Mouse (Mus musculus) urinary bladder, postnatal 14 days (tissue): ENCODE measurements at regions not wholly inside any gene's neighbourhood (a gene's known extent, or its start where the extent isn't known, plus 50 kb on each side); places are given as distances from the start of the nearest gene placed in this dataset.

Experiments used
- DNase-seq: peaks from one replicate; pipeline ENCODE4 v3.0.0; 2021; ENCODE audit warnings: low spot score

DNA sequence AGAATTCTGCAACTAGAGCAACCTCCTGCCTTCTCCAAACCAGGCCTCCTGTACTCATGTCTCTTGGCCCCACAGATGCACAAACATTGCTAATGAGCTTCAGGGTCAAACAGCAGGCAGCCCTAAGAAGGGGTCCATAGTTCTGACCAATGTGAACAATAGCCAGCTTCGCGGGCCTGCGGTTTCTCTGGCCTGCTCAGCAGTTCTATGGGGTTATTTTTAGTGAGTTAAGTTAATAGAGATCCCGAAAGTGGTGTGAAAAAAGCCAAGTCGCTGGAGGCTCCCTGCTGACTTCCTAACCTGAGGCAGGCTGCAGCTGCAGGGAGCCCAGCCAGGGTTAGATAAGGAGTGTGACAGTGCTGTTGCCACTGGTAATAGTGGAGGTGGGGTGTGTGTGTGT lies 106.6 kb downstream of the Pdcd6ip start:
- no peak for DNase-seq

DNA sequence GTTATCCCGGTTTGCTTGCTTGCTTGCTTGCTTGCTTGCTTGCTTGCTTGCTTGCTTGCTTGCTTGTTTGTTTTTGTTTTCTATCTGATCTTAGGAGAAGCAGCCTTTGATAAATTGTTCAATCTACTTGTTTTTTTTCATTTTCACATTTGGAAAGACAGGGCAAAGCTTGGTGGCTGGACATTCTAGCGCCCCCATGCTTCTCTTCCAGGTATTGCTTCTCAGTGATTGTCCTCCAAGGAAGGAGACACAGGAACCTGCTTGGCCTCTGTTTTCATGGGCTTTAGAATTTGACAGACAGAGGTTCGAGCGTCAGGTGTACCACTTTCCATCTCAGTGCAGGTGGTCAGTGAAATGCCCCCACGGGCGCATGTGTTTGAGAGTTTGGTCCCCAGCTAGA lies 120.8 kb downstream of the Pdcd6ip start:
- no peak for DNase-seq

DNA sequence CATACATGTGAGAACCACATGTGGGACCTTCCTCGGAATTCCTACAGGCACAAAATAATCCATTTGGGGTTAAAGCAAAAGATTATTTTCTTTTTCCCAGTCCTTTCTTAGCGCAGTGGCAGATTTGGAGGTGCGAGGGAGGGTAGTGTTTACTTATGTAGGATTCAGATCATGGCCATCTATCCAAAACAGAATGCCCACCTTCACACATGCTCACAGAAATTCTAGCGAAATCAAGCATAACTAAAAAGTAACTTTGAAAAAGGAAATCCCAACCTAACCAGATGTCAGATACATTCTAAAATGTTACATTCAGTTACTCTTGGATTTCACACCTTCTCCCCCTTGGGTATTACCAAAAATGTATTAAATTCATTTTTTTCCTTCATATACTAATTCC lies 121.6 kb downstream of the Pdcd6ip start:
- DNase-seq: no peak

DNA sequence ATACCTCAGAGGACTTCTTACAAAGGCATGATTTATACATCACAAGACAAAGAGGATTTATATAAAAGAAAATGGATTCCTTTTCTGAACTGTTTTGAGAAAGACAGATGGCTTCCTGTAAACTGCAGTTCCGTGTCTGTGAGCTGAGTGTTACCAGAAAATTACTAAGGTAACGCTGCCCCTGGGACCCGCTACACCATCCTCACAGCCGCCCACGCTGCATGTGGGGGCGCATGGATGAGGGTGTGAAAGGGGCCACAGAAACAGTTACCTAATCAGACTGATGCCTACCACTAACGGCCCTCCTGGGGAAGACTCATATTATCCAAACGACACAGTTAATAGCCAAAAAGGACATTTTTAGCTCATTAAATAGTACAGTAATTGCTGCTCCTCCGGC lies 129.8 kb downstream of the Pdcd6ip start:
- no peak for DNase-seq

DNA sequence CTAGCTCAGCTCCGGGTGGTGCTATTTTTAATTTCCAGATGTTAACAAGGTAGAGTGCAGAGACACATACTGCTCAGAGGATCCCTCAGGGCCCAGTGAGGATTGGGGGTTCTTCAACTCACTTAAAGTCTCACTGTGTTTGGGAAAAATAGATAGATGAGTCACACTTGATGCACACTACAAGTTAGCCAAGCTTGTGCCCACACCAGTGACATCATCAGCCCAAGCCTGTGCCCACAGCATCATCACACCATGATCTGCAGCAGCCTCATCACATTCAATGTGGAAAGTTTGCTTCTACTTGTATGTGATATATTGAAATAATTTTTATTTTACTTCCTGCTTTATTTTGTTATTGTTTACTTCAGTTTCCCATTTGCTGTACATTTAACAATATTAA lies 139.2 kb downstream of the Pdcd6ip start:
- no peak for DNase-seq

DNA sequence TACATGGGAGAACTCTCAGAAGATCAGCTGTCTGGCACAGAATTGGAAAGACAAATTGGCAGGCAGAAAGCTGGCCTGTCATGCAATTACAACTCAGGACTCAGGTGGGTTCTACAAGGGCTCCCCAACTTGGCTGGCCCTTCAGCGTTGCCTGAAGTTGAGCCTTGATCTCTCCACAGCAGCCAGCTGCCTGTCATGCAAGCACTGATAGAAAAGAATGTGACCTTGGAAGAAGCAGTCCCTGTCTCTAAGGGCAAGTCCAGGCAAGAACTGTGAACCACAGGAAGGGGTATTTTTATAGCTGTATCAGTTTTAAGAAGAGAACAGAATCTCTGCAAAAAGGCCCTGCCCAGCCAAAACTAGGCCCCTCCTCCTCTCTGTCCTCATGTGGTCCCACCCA lies 140.4 kb downstream of the Pdcd6ip start:
- no peak for DNase-seq

DNA sequence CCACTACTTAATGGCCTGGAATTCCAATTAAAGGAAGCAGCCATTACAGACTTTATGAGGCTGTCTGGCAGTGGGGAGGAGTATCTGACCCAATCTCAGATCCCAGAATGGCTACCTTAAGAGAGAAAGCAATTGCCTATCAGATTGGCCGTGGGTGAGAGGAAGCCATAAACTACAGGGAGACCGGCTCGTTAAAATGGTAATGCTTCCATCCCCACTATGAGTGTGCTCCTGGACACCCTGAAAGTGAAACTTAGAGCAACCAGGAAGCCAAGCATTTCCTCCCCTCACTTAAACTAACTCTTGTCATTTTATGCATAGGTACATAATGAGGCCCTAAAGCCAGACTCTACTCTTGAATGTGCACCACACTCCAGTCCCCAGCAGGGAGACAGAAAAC lies 141.4 kb downstream of the Pdcd6ip start:
- DNase-seq: no peak

DNA sequence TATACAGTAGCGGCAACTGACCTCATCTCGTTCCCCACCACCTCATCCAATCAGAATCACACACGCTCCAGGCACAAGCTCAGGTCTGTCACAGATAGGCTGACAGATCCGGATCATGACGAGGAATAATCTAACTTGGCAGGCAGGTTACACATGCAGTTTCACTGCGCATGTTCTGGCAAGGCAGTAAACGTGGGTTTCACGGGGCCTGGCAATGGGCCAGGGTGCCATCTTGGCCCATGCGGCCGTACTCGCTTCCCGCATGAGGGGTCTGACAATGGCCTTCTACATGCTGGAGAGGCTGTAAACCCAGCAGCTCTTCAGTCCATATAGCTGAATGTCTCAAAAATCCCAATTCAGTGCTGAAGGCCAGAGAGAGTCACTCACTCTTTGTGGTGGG lies 154.1 kb downstream of the Pdcd6ip start:
- DNase-seq: no peak

DNA sequence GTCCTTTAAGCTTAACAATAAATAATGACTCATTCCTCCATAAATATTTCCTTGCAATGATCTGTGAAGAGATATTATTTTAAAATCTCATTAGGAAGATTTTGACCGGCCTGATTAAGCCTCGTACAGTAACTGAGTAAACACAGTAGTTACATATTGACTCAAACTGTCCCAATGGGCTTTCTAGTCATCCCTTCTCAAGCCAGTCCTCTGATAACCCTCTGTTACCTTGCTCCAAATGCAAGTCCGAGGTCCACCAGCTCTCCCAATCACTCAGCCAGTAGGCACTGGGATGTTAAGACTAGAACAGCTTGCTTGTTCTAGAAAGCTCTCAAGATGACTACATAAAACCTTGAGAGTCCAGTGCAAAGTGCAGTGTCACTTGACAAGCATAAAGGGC lies 160.6 kb downstream of the Pdcd6ip start:
- DNase-seq: no peak

DNA sequence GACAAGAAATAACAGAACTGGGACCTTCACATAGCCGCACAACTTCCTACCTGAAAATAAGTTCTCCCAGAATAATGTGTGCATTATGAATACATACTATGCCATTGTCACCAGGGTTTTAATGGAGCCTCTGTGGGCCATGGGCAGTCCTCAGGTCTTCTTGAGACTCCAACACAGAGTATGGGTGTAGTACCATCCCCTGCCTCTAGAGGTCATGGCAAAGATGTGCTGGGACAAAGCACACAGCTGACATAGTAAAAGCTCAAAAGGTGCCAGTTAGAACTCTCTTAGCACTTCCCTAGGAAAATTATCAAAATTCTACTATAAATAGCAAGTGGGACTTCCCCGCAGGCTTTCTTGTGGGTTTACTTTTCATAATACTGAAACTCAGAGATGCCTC lies 179.5 kb downstream of the Pdcd6ip start:
- peak; percentile 44 for DNase-seq

DNA sequence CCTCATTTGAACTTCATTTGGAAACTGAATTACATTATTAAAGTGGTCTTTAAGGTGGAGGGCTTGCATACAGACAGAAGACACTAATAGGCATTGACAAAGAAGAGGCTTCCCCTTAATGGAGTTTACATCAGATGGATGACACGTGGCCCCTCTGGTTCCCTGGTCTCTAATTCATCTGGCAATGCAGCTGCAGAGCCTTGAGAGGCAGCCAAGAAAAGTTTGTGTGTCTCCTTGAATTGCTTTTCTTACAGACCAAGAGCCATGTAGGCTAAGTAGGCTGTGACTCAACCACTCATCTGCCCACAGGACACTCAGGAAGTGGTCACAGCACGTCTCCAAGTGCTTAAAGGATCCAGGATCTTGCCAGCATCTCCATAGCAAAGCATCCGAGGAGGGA lies 183.8 kb downstream of the Pdcd6ip start:
- DNase-seq: no peak

DNA sequence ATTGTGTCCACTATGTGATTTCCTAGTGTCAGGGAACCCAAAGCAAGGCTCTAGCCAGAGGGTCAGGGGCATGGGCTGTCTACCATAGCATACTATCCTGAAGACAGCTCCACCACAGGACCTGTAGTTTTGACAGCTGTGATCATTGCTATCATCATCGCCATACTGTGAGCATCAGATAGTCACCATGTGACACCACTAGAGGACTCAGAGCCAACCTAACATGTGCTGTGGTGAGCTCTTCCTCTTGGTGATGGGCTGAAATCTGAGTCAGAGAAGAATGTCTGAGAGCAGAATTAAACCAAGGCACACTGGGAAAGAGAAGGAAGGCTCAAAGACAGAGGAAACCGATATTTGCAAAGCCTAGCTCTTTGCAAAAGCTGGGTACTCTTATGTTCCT lies 184.9 kb downstream of the Pdcd6ip start:
- DNase-seq: no peak

DNA sequence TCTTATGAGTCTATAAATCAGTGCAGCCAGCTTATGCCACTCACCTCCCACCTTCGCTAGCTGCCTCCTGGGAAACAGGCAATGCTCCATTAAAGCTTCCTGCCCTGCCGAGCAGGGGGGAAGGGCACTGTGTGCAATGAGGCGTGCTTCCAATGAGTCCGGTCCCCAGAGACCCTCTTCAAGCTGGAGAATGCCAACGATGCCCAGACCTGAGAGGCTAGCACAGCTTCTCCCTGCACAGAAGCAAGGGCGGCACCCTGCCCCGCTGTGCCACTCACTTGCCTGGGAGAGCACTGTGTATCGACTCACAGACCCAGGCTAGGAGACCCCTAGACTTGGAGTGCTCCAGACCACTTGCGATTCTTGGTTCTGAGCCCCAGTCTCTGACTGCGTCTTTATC lies 188.3 kb downstream of the Pdcd6ip start:
- no peak for DNase-seq

DNA sequence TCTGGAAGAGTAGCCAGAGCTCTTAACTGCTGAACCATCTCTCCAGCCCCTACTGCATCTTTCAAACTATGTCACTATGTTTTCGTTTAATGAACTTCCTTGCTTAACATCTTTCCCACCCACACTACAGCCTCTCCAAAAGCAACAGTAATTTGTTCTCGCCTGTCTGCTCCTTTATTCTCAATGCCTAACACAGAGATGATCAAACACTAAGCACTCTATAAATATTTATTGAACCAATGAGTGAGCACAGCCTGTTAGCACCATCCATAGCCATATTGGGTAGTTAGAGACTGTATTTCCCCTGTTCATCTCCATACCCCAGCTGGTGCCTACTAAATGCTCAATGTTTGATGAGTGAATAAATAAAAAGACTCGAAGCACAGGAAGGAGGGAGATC lies 189.6 kb downstream of the Pdcd6ip start:
- no peak for DNase-seq

DNA sequence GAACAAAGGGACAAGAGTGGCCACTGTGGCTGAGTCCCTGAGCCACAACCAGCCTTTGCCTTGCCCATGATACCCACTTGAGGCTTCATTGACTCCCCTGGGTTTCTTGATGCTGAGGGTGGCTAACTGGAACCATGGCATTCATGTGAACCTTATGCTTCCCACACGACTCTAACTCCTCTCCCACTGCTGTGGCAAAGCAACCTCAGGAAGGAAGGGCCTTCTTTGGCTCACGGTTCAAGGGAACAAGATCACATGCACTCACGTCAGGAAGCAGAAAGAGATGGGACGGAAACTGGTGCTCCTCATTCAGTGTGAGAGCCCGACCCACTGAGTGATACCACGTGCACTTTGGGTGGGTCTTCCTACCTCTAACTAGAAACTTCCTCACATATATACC lies 190.3 kb downstream of the Pdcd6ip start:
- DNase-seq: no peak

DNA sequence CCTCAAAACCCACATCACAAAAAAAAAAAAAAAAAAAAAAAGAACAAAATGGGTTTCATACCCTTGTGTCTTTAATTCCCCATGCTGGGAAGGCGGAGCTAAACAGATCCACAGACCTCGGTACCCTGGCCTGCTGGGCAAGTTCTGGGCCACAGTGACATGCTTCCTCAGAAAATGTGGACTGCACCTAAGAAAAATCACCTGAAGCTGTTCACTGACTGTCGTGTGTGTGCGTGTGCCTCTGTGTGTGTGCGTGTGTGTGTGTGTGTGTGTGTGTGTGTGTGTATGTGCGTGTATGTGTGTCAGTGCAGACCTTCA lies 192.4 kb downstream of the Pdcd6ip start:
- DNase-seq: no peak

DNA sequence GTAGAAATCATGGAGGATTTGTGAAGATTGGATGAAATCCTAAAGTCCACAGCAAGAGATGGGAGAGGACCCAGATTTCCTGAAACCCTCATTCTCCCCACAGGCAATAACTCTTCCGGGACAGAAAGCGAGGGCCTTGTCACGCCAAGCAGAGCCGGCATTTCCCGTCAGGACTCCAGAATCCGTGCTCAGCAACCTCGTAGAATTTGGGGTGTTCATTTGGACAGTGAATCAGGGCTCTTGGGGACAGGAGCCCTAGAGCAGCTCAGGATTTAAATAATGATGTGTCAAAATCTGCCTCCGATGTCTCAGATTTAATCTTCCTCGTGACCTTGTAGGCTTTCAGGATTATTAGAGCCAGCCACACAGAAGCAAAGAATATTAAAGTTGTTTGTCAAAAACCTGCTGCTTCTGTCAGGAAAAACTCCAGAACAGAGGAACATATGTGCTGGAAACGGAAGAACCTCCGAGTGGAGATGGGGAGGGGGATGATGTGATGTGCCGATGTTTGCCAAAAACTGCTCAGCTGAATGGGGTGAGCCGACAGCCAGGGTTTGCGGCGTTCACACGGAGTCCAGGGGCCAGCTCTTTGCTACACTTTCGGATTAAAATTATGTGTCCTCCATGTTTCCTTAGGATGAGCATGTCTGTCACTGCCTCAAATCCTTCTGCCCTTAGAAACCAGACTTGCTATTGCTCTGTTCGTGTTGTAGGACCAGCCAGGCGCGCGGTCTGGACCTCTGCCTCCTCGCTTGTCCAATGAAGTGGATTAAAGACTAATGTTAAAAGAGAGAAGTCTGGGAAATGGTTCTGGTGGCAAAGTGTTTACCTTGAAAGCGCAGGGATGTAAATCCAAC lies 193.0 kb downstream of the Pdcd6ip start:
- no peak for DNase-seq

DNA sequence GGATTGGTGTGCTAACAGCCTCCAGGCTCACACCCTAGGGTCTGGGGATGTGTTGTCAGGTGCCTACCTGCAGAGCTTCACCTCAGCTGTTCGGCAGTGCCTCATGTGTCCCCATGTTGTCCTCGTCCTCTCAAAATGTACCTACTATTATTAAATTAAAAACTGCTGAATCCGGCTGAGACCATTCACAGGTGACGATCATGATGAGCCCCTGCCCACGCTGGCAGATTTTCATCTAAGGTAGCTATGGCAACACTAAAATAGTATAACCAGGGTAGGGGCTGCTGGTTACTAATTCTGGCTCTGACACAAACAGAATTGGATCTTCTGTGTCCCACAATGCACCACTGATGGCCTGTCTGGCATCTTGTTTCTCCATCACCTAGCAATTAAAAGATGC lies 196.8 kb downstream of the Pdcd6ip start:
- no peak for DNase-seq

DNA sequence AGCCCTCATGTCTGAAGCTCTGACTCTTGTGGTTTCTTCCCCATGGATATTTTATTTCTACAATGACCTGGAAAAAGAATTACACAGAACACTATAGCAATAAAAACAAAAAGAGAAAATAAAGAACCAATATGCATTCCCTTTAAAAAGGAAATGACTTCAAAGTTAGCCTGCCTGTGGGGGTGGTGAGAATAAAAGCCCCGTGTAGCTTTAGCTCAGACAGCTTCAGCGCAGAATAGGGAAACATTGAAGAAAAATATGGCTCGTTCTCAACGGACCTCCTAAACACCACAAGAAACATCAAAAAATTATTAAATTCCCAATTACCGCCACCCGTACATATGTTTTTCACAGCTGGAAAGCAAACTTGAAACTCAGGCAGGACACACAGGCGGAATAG lies 198.7 kb downstream of the Pdcd6ip start:
- no peak for DNase-seq

DNA sequence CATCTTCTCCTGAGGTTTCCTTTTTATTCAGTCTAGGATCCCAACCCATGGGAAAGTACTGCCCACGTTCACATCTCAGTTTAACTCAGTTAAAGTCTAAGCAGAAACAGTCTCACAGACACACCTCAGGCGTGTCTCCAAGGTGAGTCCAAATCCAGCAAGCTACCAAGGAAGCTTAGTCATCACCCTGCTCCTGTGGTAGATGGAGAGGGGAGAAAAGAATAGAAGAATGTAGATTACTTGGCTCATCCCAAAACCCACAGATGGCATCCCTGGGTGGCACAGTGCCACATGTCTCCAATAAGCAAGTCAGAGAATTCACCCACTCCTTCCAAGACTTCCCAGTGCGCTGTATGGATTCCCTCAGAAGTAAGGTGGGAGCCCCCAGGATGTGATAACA lies 199.2 kb downstream of the Pdcd6ip start:
- no peak for DNase-seq

DNA sequence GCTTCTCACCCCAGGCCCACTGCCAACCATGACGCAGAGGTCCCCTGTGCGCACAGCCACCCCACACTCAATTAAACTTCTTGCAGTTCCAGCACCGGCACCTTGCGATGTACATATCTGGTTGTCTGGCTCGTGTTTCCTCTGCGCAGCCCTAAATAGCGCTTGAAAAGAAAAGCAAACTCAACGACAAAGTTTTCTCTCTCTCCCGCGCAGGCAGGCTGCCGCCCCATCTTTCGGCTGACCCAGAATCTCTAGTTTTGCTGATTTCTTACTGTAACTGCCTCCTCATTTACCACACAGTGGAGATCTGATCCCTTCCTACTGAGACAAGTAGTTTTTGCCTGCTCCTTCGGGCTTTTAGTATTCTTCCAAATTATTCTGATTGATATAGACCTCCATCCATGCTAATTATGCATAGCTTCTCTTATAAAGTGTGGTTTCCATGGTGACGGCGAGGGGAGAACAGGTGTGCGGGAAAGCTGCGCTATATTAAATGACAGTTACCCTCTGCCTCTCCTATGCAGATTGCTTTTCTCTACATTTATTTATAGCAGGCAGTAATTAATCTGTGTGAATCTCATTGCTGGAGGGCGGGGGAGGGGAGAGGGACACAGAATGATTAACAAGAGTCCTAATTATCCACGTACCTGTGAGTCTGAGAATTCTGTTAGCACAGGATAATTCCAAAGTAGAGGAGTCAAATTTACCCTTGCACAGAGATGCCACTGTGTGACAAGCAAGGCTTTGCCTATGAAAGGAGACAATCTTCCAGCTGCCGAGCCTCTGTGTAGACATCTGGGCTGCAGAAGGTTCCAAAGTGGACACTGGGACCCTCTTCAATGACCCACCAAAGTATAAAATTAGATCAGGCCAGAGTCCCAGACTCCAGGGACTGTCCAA lies 200.2 kb downstream of the Pdcd6ip start:
- DNase-seq: no peak

DNA sequence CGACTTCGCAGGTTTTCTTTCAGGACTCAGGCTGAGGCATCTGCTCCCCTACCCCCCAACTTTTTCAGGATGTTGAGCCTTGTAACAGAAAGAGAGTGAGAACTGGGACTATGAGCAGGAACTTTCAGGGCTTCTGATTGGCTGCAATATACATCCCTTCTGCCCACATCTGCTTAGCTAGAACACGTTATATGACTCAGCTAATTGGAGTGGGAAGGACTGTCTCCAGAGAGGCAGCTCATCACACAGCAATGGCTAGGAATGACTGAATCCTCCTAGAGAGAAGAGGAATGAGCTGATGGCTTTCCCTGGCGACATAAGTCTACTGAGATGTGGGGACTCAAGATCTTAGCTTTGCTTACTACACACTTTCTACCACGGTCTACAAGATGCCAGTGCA lies 208.8 kb downstream of the Pdcd6ip start:
- DNase-seq: no peak

DNA sequence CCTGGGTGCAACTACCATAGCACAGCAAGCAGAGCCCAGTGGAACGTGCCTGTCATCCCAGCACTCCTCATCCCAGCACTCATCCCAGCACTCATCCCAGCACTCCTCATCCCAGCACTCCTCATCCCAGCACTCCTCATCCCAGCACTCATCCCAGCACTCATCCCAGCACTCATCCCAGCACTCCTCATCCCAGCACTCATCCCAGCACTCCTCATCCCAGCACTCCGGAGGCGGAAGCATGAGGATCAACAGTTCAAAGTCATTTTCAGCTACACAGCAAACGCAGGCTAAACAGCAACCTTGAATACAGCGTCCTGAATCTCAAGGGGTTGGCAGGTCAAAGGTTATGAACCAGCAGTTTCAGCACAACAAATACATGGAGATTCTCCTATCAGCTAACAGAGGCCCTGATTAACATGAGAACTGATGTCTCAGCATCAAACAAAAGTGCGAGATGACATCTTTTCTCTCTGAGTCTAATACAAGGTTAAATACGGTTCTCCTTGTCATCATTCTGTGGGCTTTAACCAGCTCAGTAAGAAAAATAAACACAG lies 211.8 kb downstream of the Pdcd6ip start:
- no peak for DNase-seq
